Mouse (Mus musculus) kidney, postnatal 0 days (tissue): ENCODE results near the gene Cd83. TPM values are rescaled to one million over a fixed set of nuclear protein-coding genes. Genes with fewer than 3 reads are reported as not detected.
A peak's percentile ranks its signal among the peaks of the same experiment; 100 is the strongest.

Experiments
- ATAC-seq: fragments of 200-750 bp; cut with Nextera tagmentation; replicated peaks from 2 replicates; pipeline ENCODE4 v1.8.0; 2017; ENCODE audit warnings: low read depth, moderate number of reproducible peaks, moderate TSS enrichment, moderate library complexity; ENCODE audit not compliant: low FRiP score
- DNase-seq: peaks from one replicate; pipeline ENCODE4 v3.0.0-alpha.2; 2016; ENCODE audit warnings: low spot score
- H3K27ac ChIP-seq: fragments of 300-500 bp; sonication (generic); 2 replicates; pipeline ENCODE4 v1.5.1; 2014; ENCODE audit warnings: mild to moderate bottlenecking
- H3K27me3 ChIP-seq: fragments of 300-500 bp; sonication (generic); 2 replicates; pipeline ENCODE4 v1.6.1; 2014; ENCODE audit warnings: low read length, mixed read lengths; ENCODE audit not compliant: insufficient read depth
- H3K36me3 ChIP-seq: fragments of 300-500 bp; sonication (generic); 2 replicates; pipeline ENCODE4 v1.6.1; 2014; ENCODE audit warnings: low read length, mixed read lengths; ENCODE audit not compliant: insufficient read depth
- H3K4me1 ChIP-seq: fragments of 300-500 bp; sonication (generic); replicated peaks from 2 replicates; pipeline ENCODE4 v1.6.1; 2014; ENCODE audit warnings: antibody characterized with exemption, low read length, mixed read lengths; ENCODE audit not compliant: insufficient read depth
- H3K4me2 ChIP-seq: fragments of 300-500 bp; sonication (generic); 2 replicates; pipeline ENCODE4 v1.6.1; 2014; ENCODE audit warnings: mild to moderate bottlenecking, low read length, moderate library complexity, mixed read lengths
- H3K4me3 ChIP-seq: fragments of 300-500 bp; sonication (generic); replicated peaks from 2 replicates; pipeline ENCODE4 v1.5.1; 2014; ENCODE audit warnings: low read depth, low read length
- H3K9ac ChIP-seq: fragments of 300-500 bp; sonication (generic); 2 replicates; pipeline ENCODE4 v1.6.1; 2014; ENCODE audit warnings: low read depth, low read length
- H3K9me3 ChIP-seq: fragments of 300-500 bp; sonication (generic); replicated peaks from 2 replicates; pipeline ENCODE4 v1.6.1; 2016; ENCODE audit warnings: low read length, inconsistent platforms, mixed read lengths
- CTCF ChIP-seq: IDR thresholded peaks from 2 replicates; pipeline ENCODE4 v1.5.1; 2016; ENCODE audit warnings: antibody characterized with exemption, low read depth, mild to moderate bottlenecking, moderate library complexity
- WGBS: fragments of 180-500 bp; shearing (Covaris S2); extraction: QIAGEN DNeasy Blood & Tissue Kit; methylation state at CpG from one replicate; pipeline ENCODE4 v1.1.7; 2014; 5-methylcytosine and 5-hydroxymethylcytosine counted together
- polyA plus RNA-seq: library from polyadenylated mRNA; unstranded; fragments of >200 nt; fragmentation: Nextera tagmentation; extraction: Ambion mirVana; gene quantifications from 2 replicates; pipeline ENCODE4 v1.2.1, GENCODE M21; 2015

Cd83 gene
- polyA plus RNA-seq, 1 experiment from 2014 or later: 35.8 TPM

GRCm38 (mm10) chr13:43804648-43805047, 20.1 kb downstream of the Cd83 start:
- Histone ChIP-seq H3K27me3 (no peaks in the 10 kb centered on the region), H3K27ac (no peak overlapping the region), H3K4me1 (no peaks in the 10 kb centered on the region), H3K36me3 (0 out of 2 replicates have a peak, but pooled peaks cover 4% of the 10 kb centered on the region), H3K4me2 (no peak overlapping the region), H3K4me3 (no peak overlapping the region), H3K9ac (no peak overlapping the region), H3K9me3 (no peaks in the 10 kb centered on the region)
- peak; percentile 32; the same call in 1 of the 2 replicates for TF ChIP-seq CTCF
- 92% methylated on average over 3 of the region's 3 CpGs for WGBS
- no peak for DNase-seq
- no peak for ATAC-seq

GRCm38 (mm10) chr13:43805159-43805758, 20.7 kb downstream of the Cd83 start:
- 91% methylated on average over 5 of the region's 5 CpGs for WGBS

GRCm38 (mm10) chr13:43806371-43807271, 22.0 kb downstream of the Cd83 start:
- H3K27ac ChIP-seq: no peak overlapping the region
- H3K9me3 ChIP-seq: no peaks in the 10 kb centered on the region
- no peak overlapping the region for H3K4me2 ChIP-seq
- DNase-seq (no peak), ATAC-seq (no peak)
- H3K36me3 ChIP-seq: no peaks in the 10 kb centered on the region
- H3K4me1 ChIP-seq: no peaks in the 10 kb centered on the region
- H3K27me3 ChIP-seq: no peaks in the 10 kb centered on the region
- H3K4me3 ChIP-seq: no peak overlapping the region
- TF ChIP-seq CTCF: no peak
- 52% methylated on average over 14 of the region's 14 CpGs for WGBS
- no peak overlapping the region for H3K9ac ChIP-seq

More at GRCm38 (mm10) chr13:43805159-43805758, 20.7 kb downstream of the Cd83 start:
- Histone ChIP-seq H3K27me3 (no peaks in the 10 kb centered on the region), H3K4me1 (no peaks in the 10 kb centered on the region), H3K4me3 (no peak overlapping the region), H3K36me3 (0 out of 2 replicates have a peak, but pooled peaks cover 4% of the 10 kb centered on the region), H3K27ac (no peak overlapping the region), H3K9me3 (no peaks in the 10 kb centered on the region), H3K4me2 (no peak overlapping the region), H3K9ac (no peak overlapping the region)
- ATAC-seq: no peak
- TF ChIP-seq CTCF: no peak
- DNase-seq: no peak

GRCm38 (mm10) chr13:43807272-43807675, 22.7 kb downstream of the Cd83 start:
- Histone ChIP-seq H3K4me3 (no peak overlapping the region), H3K27ac (no peak overlapping the region), H3K4me2 (no peak overlapping the region), H3K27me3 (no peaks in the 10 kb centered on the region), H3K9me3 (no peaks in the 10 kb centered on the region), H3K4me1 (no peaks in the 10 kb centered on the region), H3K36me3 (no peaks in the 10 kb centered on the region), H3K9ac (no peak overlapping the region)
- ATAC-seq (no peak), DNase-seq (no peak)
- no peak for TF ChIP-seq CTCF
- WGBS: 85% methylated on average over 3 of the region's 3 CpGs

GRCm38 (mm10) chr13:43810621-43811020, 26.0 kb downstream of the Cd83 start:
- 87% methylated on average over 6 of the region's 6 CpGs for WGBS
- Histone ChIP-seq H3K4me3 (no peak overlapping the region), H3K36me3 (no peaks in the 10 kb centered on the region), H3K27ac (no peak overlapping the region), H3K9ac (no peak overlapping the region), H3K27me3 (no peaks in the 10 kb centered on the region), H3K9me3 (no peaks in the 10 kb centered on the region), H3K4me2 (no peak overlapping the region), H3K4me1 (no peaks in the 10 kb centered on the region)
- DNase-seq (no peak), ATAC-seq (no peak)
- no peak for TF ChIP-seq CTCF

GRCm38 (mm10) chr13:43811835-43812234, 27.3 kb downstream of the Cd83 start:
- Histone ChIP-seq H3K4me1 (no peaks in the 10 kb centered on the region), H3K4me2 (no peak overlapping the region), H3K4me3 (no peak overlapping the region), H3K9ac (no peak overlapping the region), H3K9me3 (no peaks in the 10 kb centered on the region), H3K27me3 (no peaks in the 10 kb centered on the region), H3K36me3 (no peaks in the 10 kb centered on the region), H3K27ac (no peak overlapping the region)
- ATAC-seq (no peak), DNase-seq (no peak)
- TF ChIP-seq CTCF: no peak
- WGBS: 95% methylated on average over 3 of the region's 3 CpGs
